Mouse (Mus musculus): ENCODE measurements around the gene Nps. TPM values are rescaled to one million over a fixed set of nuclear protein-coding genes. Genes with fewer than 3 reads are reported as not detected.

Nps gene
- polyA plus RNA-seq, 2 experiments = 0.23 to 0.45 TPM

DNA sequence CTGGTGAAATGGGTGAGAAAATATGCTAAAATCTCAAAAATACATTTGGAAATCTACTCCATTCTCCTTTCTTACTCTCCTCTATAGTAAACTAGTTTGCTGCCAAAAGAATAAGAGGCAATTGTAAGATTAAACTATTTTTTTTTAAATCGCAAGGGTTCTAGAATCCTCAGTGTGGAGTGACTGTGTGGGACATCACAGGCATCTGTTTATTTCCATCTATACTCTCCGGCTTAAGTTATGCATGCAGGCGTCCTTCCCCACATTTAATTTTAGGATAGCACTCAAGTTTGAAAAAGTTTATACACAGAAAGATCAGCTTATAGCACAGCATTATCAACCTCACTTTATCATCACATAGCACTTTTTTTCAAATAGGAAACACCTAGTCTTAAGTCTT lies 24.7 kb downstream of the Nps start:
- H3K4me2 ChIP-seq (replicated peaks; ENCODE audit: low read depth, low read length, severe bottlenecking) = no peak overlapping the region
- no peak for TF ChIP-seq POLR2A (IDR thresholded peaks at IDR 0.05; ENCODE audit: borderline replicate concordance, extremely low read depth, insufficient read depth, insufficient read length)
- no peaks in the 10 kb centered on the region for H3K27me3 ChIP-seq (ENCODE audit: control insufficient read depth, insufficient read depth, low read length)
- no peaks in the 10 kb centered on the region for H3K36me3 ChIP-seq (ENCODE audit: control insufficient read depth, insufficient read depth, low read length)
- ATAC-seq (ENCODE audit: low FRiP score, low read depth) (no peak), DNase-seq (ENCODE audit: low spot score) (no peak)
- no peak overlapping the region for H3K27ac ChIP-seq (replicated peaks; ENCODE audit: low read depth, low read length)
- no peaks in the 10 kb centered on the region for H3K9me3 ChIP-seq (ENCODE audit: control insufficient read depth, low read length)
- 89% methylated on average over 3 of the region's 3 CpGs for WGBS
- H3K4me1 ChIP-seq (ENCODE audit: control insufficient read depth, insufficient read depth, low read length) = no peaks in the 10 kb centered on the region
- H3K4me3 ChIP-seq (replicated peaks; ENCODE audit: low read length) = no peak overlapping the region
- H3K9ac ChIP-seq (ENCODE audit: low read depth, low read length, severe bottlenecking) = no peak overlapping the region

DNA sequence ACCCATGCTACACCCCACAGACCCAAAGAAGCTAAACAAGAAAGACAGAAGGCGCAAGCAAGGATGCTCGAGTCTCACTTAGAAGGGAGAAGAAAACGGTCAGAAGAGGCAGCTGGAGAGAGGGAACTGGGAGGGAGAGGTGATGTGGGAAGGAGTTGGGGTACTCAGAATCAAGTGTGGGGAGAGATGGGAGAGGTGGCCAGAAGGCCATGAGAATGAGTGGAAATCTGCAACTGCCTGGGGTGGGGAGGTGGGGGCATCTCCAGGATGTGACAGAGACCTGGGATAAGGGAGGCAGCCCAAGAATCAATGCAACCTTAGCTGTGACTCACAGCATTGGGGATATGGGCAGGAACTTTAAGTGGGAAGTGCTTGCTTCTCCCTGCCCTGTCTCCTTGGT lies 31.5 kb downstream of the Nps start:
- TF ChIP-seq POLR2A (IDR thresholded peaks at IDR 0.05; ENCODE audit: borderline replicate concordance, extremely low read depth, insufficient read depth, insufficient read length) = no peak
- Histone ChIP-seq H3K9ac (ENCODE audit: low read depth, low read length, severe bottlenecking) (no peak overlapping the region), H3K27ac (replicated peaks; ENCODE audit: low read depth, low read length) (no peak overlapping the region), H3K27me3 (ENCODE audit: control insufficient read depth, insufficient read depth, low read length) (no peaks in the 10 kb centered on the region), H3K4me3 (replicated peaks; ENCODE audit: low read length) (no peak overlapping the region), H3K9me3 (ENCODE audit: control insufficient read depth, low read length) (no peaks in the 10 kb centered on the region), H3K4me2 (replicated peaks; ENCODE audit: low read depth, low read length, severe bottlenecking) (no peak overlapping the region), H3K36me3 (ENCODE audit: control insufficient read depth, insufficient read depth, low read length) (no peaks in the 10 kb centered on the region), H3K4me1 (ENCODE audit: control insufficient read depth, insufficient read depth, low read length) (no peaks in the 10 kb centered on the region)
- ATAC-seq (ENCODE audit: low FRiP score, low read depth) (no peak), DNase-seq (ENCODE audit: low spot score) (no peak)
- 86% methylated on average over 3 of the region's 3 CpGs for WGBS

DNA sequence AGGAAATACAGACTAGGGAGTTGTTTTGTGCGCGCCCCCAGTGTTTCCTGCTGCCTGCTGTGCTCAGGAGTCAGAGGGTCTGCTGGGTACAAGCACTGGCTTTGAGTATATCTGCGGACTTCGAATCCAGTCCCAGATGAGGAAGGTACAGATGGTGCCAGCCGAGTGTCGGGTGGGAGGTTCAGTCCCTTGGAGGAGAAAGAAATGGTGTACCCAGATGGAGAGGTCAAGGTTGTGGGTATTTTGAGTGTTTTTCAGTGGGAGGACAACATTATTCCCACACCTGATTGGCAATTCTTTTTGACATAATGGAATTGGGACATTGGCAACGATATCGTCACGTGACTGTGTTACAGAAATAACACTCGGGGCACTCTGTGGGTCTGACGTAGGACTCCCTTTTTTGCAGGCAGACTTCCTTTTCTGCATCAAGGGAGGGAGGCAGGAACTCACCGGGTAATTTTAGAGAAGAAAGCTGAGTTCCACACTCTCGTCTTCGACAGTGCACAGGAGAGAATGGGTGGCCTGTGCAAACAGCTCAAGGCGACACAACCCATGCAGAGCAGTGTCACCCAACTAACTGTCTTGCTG lies 33.2 kb downstream of the Nps start:
- TF ChIP-seq POLR2A (IDR thresholded peaks at IDR 0.05; ENCODE audit: borderline replicate concordance, extremely low read depth, insufficient read depth, insufficient read length) = no peak
- Histone ChIP-seq H3K27me3 (ENCODE audit: control insufficient read depth, insufficient read depth, low read length) (no peaks in the 10 kb centered on the region), H3K27ac (replicated peaks; ENCODE audit: low read depth, low read length) (no peak overlapping the region), H3K4me2 (replicated peaks; ENCODE audit: low read depth, low read length, severe bottlenecking) (no peak overlapping the region), H3K9ac (ENCODE audit: low read depth, low read length, severe bottlenecking) (no peak overlapping the region), H3K36me3 (ENCODE audit: control insufficient read depth, insufficient read depth, low read length) (no peaks in the 10 kb centered on the region), H3K4me3 (replicated peaks; ENCODE audit: low read length) (no peak overlapping the region), H3K9me3 (ENCODE audit: control insufficient read depth, low read length) (no peaks in the 10 kb centered on the region), H3K4me1 (ENCODE audit: control insufficient read depth, insufficient read depth, low read length) (no peaks in the 10 kb centered on the region)
- ATAC-seq (ENCODE audit: low FRiP score, low read depth) (no peak), DNase-seq (ENCODE audit: low spot score) (no peak)
- WGBS = 87% methylated on average over 15 of the region's 15 CpGs

DNA sequence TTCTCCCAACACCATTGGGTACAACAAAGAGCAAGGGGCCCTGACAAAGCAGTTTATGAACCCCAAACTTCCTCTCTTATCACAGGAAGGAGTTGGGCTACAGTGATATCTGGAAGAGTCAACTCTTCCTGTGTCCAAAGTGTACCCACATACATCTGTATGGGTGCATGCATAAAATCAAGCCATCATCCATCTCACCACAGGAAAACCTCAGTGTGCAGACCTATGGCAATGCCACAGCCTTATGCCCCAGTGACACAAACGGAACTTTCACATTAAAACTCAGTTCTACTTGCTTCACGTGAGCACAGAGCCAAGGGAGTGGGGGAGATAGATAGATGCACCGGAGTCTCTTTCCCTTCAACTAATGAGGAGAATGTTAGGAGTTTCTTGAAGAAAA lies 36.0 kb downstream of the Nps start:
- Histone ChIP-seq H3K4me2 (replicated peaks; ENCODE audit: low read depth, low read length, severe bottlenecking) (no peak overlapping the region), H3K27me3 (ENCODE audit: control insufficient read depth, insufficient read depth, low read length) (no peaks in the 10 kb centered on the region), H3K9me3 (ENCODE audit: control insufficient read depth, low read length) (no peaks in the 10 kb centered on the region), H3K9ac (ENCODE audit: low read depth, low read length, severe bottlenecking) (no peak overlapping the region), H3K4me1 (ENCODE audit: control insufficient read depth, insufficient read depth, low read length) (no peaks in the 10 kb centered on the region), H3K4me3 (replicated peaks; ENCODE audit: low read length) (no peak overlapping the region), H3K36me3 (ENCODE audit: control insufficient read depth, insufficient read depth, low read length) (no peaks in the 10 kb centered on the region), H3K27ac (replicated peaks; ENCODE audit: low read depth, low read length) (no peak overlapping the region)
- no peak for DNase-seq (ENCODE audit: low spot score)
- no peak for ATAC-seq (ENCODE audit: low FRiP score, low read depth)
- WGBS = 90% methylated on average over 3 of the region's 3 CpGs
- TF ChIP-seq POLR2A (IDR thresholded peaks at IDR 0.05; ENCODE audit: borderline replicate concordance, extremely low read depth, insufficient read depth, insufficient read length) = no peak

DNA sequence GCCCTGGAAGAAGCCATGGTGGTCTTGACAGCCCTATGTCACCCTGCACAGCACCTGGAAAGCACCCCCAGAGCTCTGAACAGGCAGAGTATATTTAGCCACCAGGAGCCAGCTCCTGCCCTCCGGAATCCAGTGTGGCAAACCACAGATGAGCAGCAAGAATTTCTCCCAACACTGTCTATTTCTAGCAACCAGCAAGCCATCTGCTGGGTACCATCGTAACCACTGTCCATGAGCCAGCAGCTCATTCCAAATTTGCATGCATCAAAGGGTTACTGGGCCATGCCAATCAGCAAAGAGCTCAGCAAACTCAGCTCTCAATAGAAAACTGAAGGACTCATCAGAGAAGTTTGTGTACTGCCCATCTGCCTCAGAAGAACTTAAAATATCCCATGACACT lies 46.0 kb downstream of the Nps start:
- Histone ChIP-seq H3K9ac (ENCODE audit: low read depth, low read length, severe bottlenecking) (no peak overlapping the region), H3K9me3 (ENCODE audit: control insufficient read depth, low read length) (no peaks in the 10 kb centered on the region), H3K4me3 (replicated peaks; ENCODE audit: low read length) (no peak overlapping the region), H3K27ac (replicated peaks; ENCODE audit: low read depth, low read length) (no peak overlapping the region), H3K36me3 (ENCODE audit: control insufficient read depth, insufficient read depth, low read length) (no peaks in the 10 kb centered on the region), H3K4me1 (ENCODE audit: control insufficient read depth, insufficient read depth, low read length) (no peaks in the 10 kb centered on the region), H3K4me2 (replicated peaks; ENCODE audit: low read depth, low read length, severe bottlenecking) (no peak overlapping the region), H3K27me3 (ENCODE audit: control insufficient read depth, insufficient read depth, low read length) (no peaks in the 10 kb centered on the region)
- 86% methylated on average over 2 of the region's 2 CpGs for WGBS
- no peak for TF ChIP-seq POLR2A (IDR thresholded peaks at IDR 0.05; ENCODE audit: borderline replicate concordance, extremely low read depth, insufficient read depth, insufficient read length)
- no peak for ATAC-seq (ENCODE audit: low FRiP score, low read depth)
- no peak for DNase-seq (ENCODE audit: low spot score)

Other genes with a start within 250 kb of the Nps start
- gene Foxi2, start 151.6 kb downstream of the Nps start, polyA plus RNA-seq (2012; rRNA removed) = 0.04 TPM in 2 replicates
- gene Foxi2, start 151.6 kb downstream of the Nps start, polyA plus RNA-seq (2014; fragmentation: Nextera tagmentation; extraction: Ambion mirVana) = 0.23 TPM in 1 of 2 replicates, not detected in the other